Mouse (Mus musculus): ENCODE results near the gene Fam107b. TPM values are rescaled to one million over a fixed set of nuclear protein-coding genes. Genes with fewer than 3 reads are reported as not detected.
A peak's percentile ranks its signal among the peaks of the same experiment; 100 is the strongest.
"Not testable (repeated sequence)": the region's sequence is repeated elsewhere in the genome, so short reads cannot be mapped to it uniquely, and the experiment has no call there.

Fam107b gene
- total RNA-seq, 2 experiments from 2014 or later = 1.6 to 2.7 TPM

GRCm38 (mm10) chr2:3658900-3659299, 88.6 kb downstream of the Fam107b start:
- DNase-seq (ENCODE audit: low spot score) = no peak

GRCm38 (mm10) chr2:3659300-3659910, 89.1 kb downstream of the Fam107b start:
- no peak for DNase-seq (ENCODE audit: low spot score)

GRCm38 (mm10) chr2:3664086-3664485, 93.8 kb downstream of the Fam107b start:
- no peak for DNase-seq (ENCODE audit: low spot score)

- DNase-seq (ENCODE audit: low spot score) = peak; percentile 10
Measured at GRCm38 (mm10) chr2:3668682-3669081, 98.4 kb downstream of the Fam107b start.

GRCm38 (mm10) chr2:3669646-3670045, 99.4 kb downstream of the Fam107b start:
- no peak for DNase-seq (ENCODE audit: low spot score)

- DNase-seq (ENCODE audit: low spot score) = no peak
Measured at GRCm38 (mm10) chr2:3672654-3673367, 102.5 kb downstream of the Fam107b start.

- DNase-seq (ENCODE audit: low spot score) = no peak
Measured at GRCm38 (mm10) chr2:3675481-3675880, 105.2 kb downstream of the Fam107b start.

- no peak for DNase-seq (ENCODE audit: low spot score)
Measured at GRCm38 (mm10) chr2:3682699-3683098, 112.4 kb downstream of the Fam107b start.

GRCm38 (mm10) chr2:3683343-3683742, 113.1 kb downstream of the Fam107b start:
- no peak for DNase-seq (ENCODE audit: low spot score)

GRCm38 (mm10) chr2:3683751-3684229, 113.5 kb downstream of the Fam107b start:
- peak; percentile 37 for DNase-seq (ENCODE audit: low spot score)

- DNase-seq (ENCODE audit: low spot score) = no peak
Measured at GRCm38 (mm10) chr2:3690221-3690620, 119.9 kb downstream of the Fam107b start.

GRCm38 (mm10) chr2:3692833-3693232, 122.5 kb downstream of the Fam107b start:
- DNase-seq (ENCODE audit: low spot score) = no peak

GRCm38 (mm10) chr2:3695900-3696299, 125.6 kb downstream of the Fam107b start:
- DNase-seq (ENCODE audit: low spot score) = no peak

GRCm38 (mm10) chr2:3700368-3700767, 130.1 kb downstream of the Fam107b start:
- DNase-seq (ENCODE audit: low spot score) = no peak

- no peak for DNase-seq (ENCODE audit: low spot score)
Measured at GRCm38 (mm10) chr2:3702640-3703190, 132.4 kb downstream of the Fam107b start.

- DNase-seq (ENCODE audit: low spot score) = no peak
Measured at GRCm38 (mm10) chr2:3703806-3704205, 133.5 kb downstream of the Fam107b start.

- DNase-seq (ENCODE audit: low spot score) = no peak
Measured at GRCm38 (mm10) chr2:3704311-3705162, 134.2 kb downstream of the Fam107b start.

- DNase-seq (ENCODE audit: low spot score) = not testable (repeated sequence)
Measured at GRCm38 (mm10) chr2:3705283-3705682, 135.0 kb downstream of the Fam107b start.

- DNase-seq (ENCODE audit: low spot score) = no peak
Measured at GRCm38 (mm10) chr2:3707236-3707635, 136.9 kb downstream of the Fam107b start.

- DNase-seq (ENCODE audit: low spot score) = no peak
Measured at GRCm38 (mm10) chr2:3708621-3709020, 138.3 kb downstream of the Fam107b start.

GRCm38 (mm10) chr2:3709882-3710281, 139.6 kb downstream of the Fam107b start:
- no peak for DNase-seq (ENCODE audit: low spot score)

- DNase-seq (ENCODE audit: low spot score) = no peak
Measured at GRCm38 (mm10) chr2:3710521-3710920, 140.2 kb downstream of the Fam107b start.
